Mouse (Mus musculus) kidney, postnatal 0 days (tissue): ENCODE data around the gene Galp. TPM values are rescaled to one million over a fixed set of nuclear protein-coding genes. Genes with fewer than 3 reads are reported as not detected.
A peak's percentile ranks its signal among the peaks of the same experiment; 100 is the strongest.
"Not testable (repeated sequence)": the region's sequence is repeated elsewhere in the genome, so short reads cannot be mapped to it uniquely, and the experiment has no call there.

Experiments
- ATAC-seq: fragments of 200-750 bp; cut with Nextera tagmentation; replicated peaks from 2 replicates; pipeline ENCODE4 v1.8.0; 2017; ENCODE audit warnings: low read depth, moderate number of reproducible peaks, moderate TSS enrichment, moderate library complexity; ENCODE audit not compliant: low FRiP score
- DNase-seq: peaks from one replicate; pipeline ENCODE4 v3.0.0-alpha.2; 2016; ENCODE audit warnings: low spot score
- H3K27ac ChIP-seq: fragments of 300-500 bp; sonication (generic); 2 replicates; pipeline ENCODE4 v1.5.1; 2014; ENCODE audit warnings: mild to moderate bottlenecking
- H3K27me3 ChIP-seq: fragments of 300-500 bp; sonication (generic); 2 replicates; pipeline ENCODE4 v1.6.1; 2014; ENCODE audit warnings: low read length, mixed read lengths; ENCODE audit not compliant: insufficient read depth
- H3K36me3 ChIP-seq: fragments of 300-500 bp; sonication (generic); 2 replicates; pipeline ENCODE4 v1.6.1; 2014; ENCODE audit warnings: low read length, mixed read lengths; ENCODE audit not compliant: insufficient read depth
- H3K4me1 ChIP-seq: fragments of 300-500 bp; sonication (generic); replicated peaks from 2 replicates; pipeline ENCODE4 v1.6.1; 2014; ENCODE audit warnings: antibody characterized with exemption, low read length, mixed read lengths; ENCODE audit not compliant: insufficient read depth
- H3K4me2 ChIP-seq: fragments of 300-500 bp; sonication (generic); 2 replicates; pipeline ENCODE4 v1.6.1; 2014; ENCODE audit warnings: mild to moderate bottlenecking, low read length, moderate library complexity, mixed read lengths
- H3K4me3 ChIP-seq: fragments of 300-500 bp; sonication (generic); replicated peaks from 2 replicates; pipeline ENCODE4 v1.5.1; 2014; ENCODE audit warnings: low read depth, low read length
- H3K9ac ChIP-seq: fragments of 300-500 bp; sonication (generic); 2 replicates; pipeline ENCODE4 v1.6.1; 2014; ENCODE audit warnings: low read depth, low read length
- H3K9me3 ChIP-seq: fragments of 300-500 bp; sonication (generic); replicated peaks from 2 replicates; pipeline ENCODE4 v1.6.1; 2016; ENCODE audit warnings: low read length, inconsistent platforms, mixed read lengths
- CTCF ChIP-seq: IDR thresholded peaks from 2 replicates; pipeline ENCODE4 v1.5.1; 2016; ENCODE audit warnings: antibody characterized with exemption, low read depth, mild to moderate bottlenecking, moderate library complexity
- WGBS: fragments of 180-500 bp; shearing (Covaris S2); extraction: QIAGEN DNeasy Blood & Tissue Kit; methylation state at CpG from one replicate; pipeline ENCODE4 v1.1.7; 2014; 5-methylcytosine and 5-hydroxymethylcytosine counted together
- polyA plus RNA-seq: library from polyadenylated mRNA; unstranded; fragments of >200 nt; fragmentation: Nextera tagmentation; extraction: Ambion mirVana; gene quantifications from 2 replicates; pipeline ENCODE4 v1.2.1, GENCODE M21; 2015

Galp gene
- polyA plus RNA-seq, 1 experiment from 2014 or later: not detected

GRCm38 (mm10) chr7:6257386-6257785 is 60.5 kb downstream of the Galp start:
- no peak for TF ChIP-seq CTCF
- no peaks in the 10 kb centered on the region for H3K36me3 ChIP-seq
- 82% methylated on average over 4 of the region's 4 CpGs for WGBS

GRCm38 (mm10) chr7:6258232-6259220 is 61.6 kb downstream of the Galp start:
- Histone ChIP-seq H3K4me2 (no peak overlapping the region), H3K4me3 (no peak overlapping the region), H3K36me3 (no peaks in the 10 kb centered on the region), H3K27ac (no peak overlapping the region), H3K9me3 (no peaks in the 10 kb centered on the region), H3K4me1 (no peaks in the 10 kb centered on the region), H3K9ac (no peak overlapping the region), H3K27me3 (no peaks in the 10 kb centered on the region)
- DNase-seq: no peak
- 37% methylated on average over 16 of the region's 16 CpGs for WGBS
- no peak for TF ChIP-seq CTCF
- ATAC-seq: no peak

More at GRCm38 (mm10) chr7:6257386-6257785, 60.5 kb downstream of the Galp start:
- Histone ChIP-seq H3K4me3 (no peak overlapping the region), H3K9ac (no peak overlapping the region), H3K27me3 (no peaks in the 10 kb centered on the region), H3K9me3 (no peaks in the 10 kb centered on the region), H3K4me2 (no peak overlapping the region), H3K27ac (no peak overlapping the region), H3K4me1 (no peaks in the 10 kb centered on the region)
- no peak for DNase-seq
- ATAC-seq: no peak

GRCm38 (mm10) chr7:6260004-6260403 is 63.1 kb downstream of the Galp start:
- H3K9ac ChIP-seq, H3K4me2 ChIP-seq, ATAC-seq, H3K9me3 ChIP-seq, DNase-seq, H3K36me3 ChIP-seq, H3K27ac ChIP-seq, H3K27me3 ChIP-seq, H3K4me1 ChIP-seq, H3K4me3 ChIP-seq: not testable (repeated sequence)
- 52% methylated on average over 2 of the region's 2 CpGs for WGBS

GRCm38 (mm10) chr7:6262120-6262519 is 65.2 kb downstream of the Galp start:
- WGBS: 85% methylated on average over 3 of the region's 3 CpGs
- H3K27ac ChIP-seq: no peak overlapping the region
- no peak for DNase-seq

GRCm38 (mm10) chr7:6262984-6263383 is 66.1 kb downstream of the Galp start:
- 75% methylated on average over 4 of the region's 4 CpGs for WGBS
- DNase-seq (no peak), ATAC-seq (no peak)
- H3K36me3 ChIP-seq: no peaks in the 10 kb centered on the region
- no peak overlapping the region for H3K9ac ChIP-seq
- H3K4me2 ChIP-seq: no peak overlapping the region
- H3K27ac ChIP-seq: no peak overlapping the region
- no peaks in the 10 kb centered on the region for H3K27me3 ChIP-seq
- no peak overlapping the region for H3K4me3 ChIP-seq
- no peak for TF ChIP-seq CTCF
- no peaks in the 10 kb centered on the region for H3K4me1 ChIP-seq
- no peaks in the 10 kb centered on the region for H3K9me3 ChIP-seq

More at GRCm38 (mm10) chr7:6262120-6262519, 65.2 kb downstream of the Galp start:
- TF ChIP-seq CTCF: no peak
- Histone ChIP-seq H3K4me2 (no peak overlapping the region), H3K36me3 (no peaks in the 10 kb centered on the region), H3K9me3 (no peaks in the 10 kb centered on the region), H3K4me3 (no peak overlapping the region), H3K4me1 (no peaks in the 10 kb centered on the region), H3K9ac (no peak overlapping the region), H3K27me3 (no peaks in the 10 kb centered on the region)
- ATAC-seq: no peak

GRCm38 (mm10) chr7:6265695-6266094 is 68.8 kb downstream of the Galp start:
- ATAC-seq (no peak), DNase-seq (peak; percentile 21)
- Histone ChIP-seq H3K27ac (no peak overlapping the region), H3K9me3 (no peaks in the 10 kb centered on the region), H3K4me1 (no peaks in the 10 kb centered on the region), H3K4me2 (no peak overlapping the region), H3K36me3 (no peaks in the 10 kb centered on the region), H3K9ac (no peak overlapping the region), H3K4me3 (no peak overlapping the region), H3K27me3 (no peaks in the 10 kb centered on the region)
- peak; percentile 61 for TF ChIP-seq CTCF
- WGBS: 73% methylated on average over 8 of the region's 8 CpGs

Other genes with a start within 250 kb of the Galp start
- gene Vmn1r65, start 186.1 kb upstream of the Galp start, polyA plus RNA-seq: not detected in 2 replicates
- not detected in 2 replicates for gene Nlrp4c, start 151.9 kb upstream of the Galp start, polyA plus RNA-seq
- 60.1 and 72.0 TPM in 2 replicates for gene Zfp787, start 41.1 kb upstream of the Galp start, polyA plus RNA-seq
- 66.2 and 66.3 TPM in 2 replicates for gene Zfp444, start 24.9 kb upstream of the Galp start, polyA plus RNA-seq
- gene Zscan5b, start 25.2 kb downstream of the Galp start, polyA plus RNA-seq: not detected in 2 replicates
- gene Epp13, start 55.6 kb downstream of the Galp start, polyA plus RNA-seq: not detected in 2 replicates
- gene Zfp667, start 89.5 kb downstream of the Galp start, polyA plus RNA-seq: 4.8 and 4.9 TPM in 2 replicates
- gene Zfp583, start 134.2 kb downstream of the Galp start, polyA plus RNA-seq: 3.2 and 4.2 TPM in 2 replicates
- 0.39 and 0.64 TPM in 2 replicates for gene Gm3854, start 146.7 kb downstream of the Galp start, polyA plus RNA-seq
- 1.4 and 2.0 TPM in 2 replicates for gene Zfp78, start 166.2 kb downstream of the Galp start, polyA plus RNA-seq
- gene Zfp28, start 186.2 kb downstream of the Galp start, polyA plus RNA-seq: 6.2 and 7.4 TPM in 2 replicates
- not detected in 2 replicates for gene Smim17, start 201.6 kb downstream of the Galp start, polyA plus RNA-seq
- gene Gm20715, start 213.2 kb downstream of the Galp start, polyA plus RNA-seq: not detected in 2 replicates
- gene Olfr1344, start 241.6 kb downstream of the Galp start, polyA plus RNA-seq: not detected in 2 replicates